Mouse (Mus musculus) thymus, adult 2 months (tissue): ENCODE measurements around the gene Gpr88.

Source experiments
- CTCF ChIP-seq: fragments of 200-500 bp; IDR thresholded peaks from 2 replicates; pipeline ENCODE4 v1.5.1; 2012; ENCODE audit warnings: mild to moderate bottlenecking, control low read depth, low read length, moderate library complexity, borderline replicate concordance; ENCODE audit not compliant: control insufficient read depth, poor library complexity, insufficient read depth; ENCODE audit errors: extremely low read depth
- POLR2A ChIP-seq: fragments of 200-500 bp; IDR thresholded peaks from 2 replicates; pipeline ENCODE4 v1.6.1; 2012; ENCODE audit warnings: mild to moderate bottlenecking, low read length, control low read depth, moderate library complexity; ENCODE audit not compliant: control insufficient read depth, poor library complexity, insufficient read depth; ENCODE audit errors: extremely low read depth

GRCm38 (mm10) chr3:116220980-116221685, 32.2 kb downstream of the Gpr88 start:
- TF ChIP-seq POLR2A (no peak), CTCF (no peak)
